Mouse (Mus musculus): ENCODE measurements around the gene Vps33a. TPM values are rescaled to one million over a fixed set of nuclear protein-coding genes. Genes with fewer than 3 reads are reported as not detected.
A peak's percentile ranks its signal among the peaks of the same experiment; 100 is the strongest.

The Vps33a gene
- total and polyA plus RNA-seq, 3 experiments, result 11.5 to 37.9 (median 28.1) TPM

DNA sequence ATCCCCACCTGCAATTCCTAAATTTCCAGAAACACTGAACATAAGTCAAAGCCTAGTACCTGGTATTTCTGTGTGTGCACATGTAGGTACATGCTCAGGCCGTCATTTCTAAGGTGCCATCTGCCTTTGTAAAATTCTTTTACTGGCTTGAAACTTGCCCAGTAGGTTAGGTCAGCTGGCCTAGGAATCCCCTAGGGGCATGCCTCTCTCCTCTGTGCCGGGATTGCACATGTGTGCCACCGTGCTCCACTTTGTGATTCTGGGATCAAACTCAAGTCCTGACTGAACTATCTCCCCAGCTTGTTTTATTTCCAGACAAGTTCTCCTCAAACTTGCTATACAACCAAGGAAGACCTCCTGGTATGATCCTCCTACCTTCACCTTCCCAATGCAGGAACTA, 3.9 kb upstream of the Vps33a start:
- H3K4me1 ChIP-seq (ENCODE audit: insufficient read depth, low read depth, low read length), result peaks cover 16% of the 10 kb centered on the region
- TF ChIP-seq GATA1 (IDR thresholded peaks at IDR 0.05; ENCODE audit: borderline replicate concordance, low read length), result no peak
- no peak for TF ChIP-seq POLR2AphosphoS5 (IDR thresholded peaks at IDR 0.05; ENCODE audit: insufficient replicate concordance, low read depth, low read length)
- no peak for TF ChIP-seq TAL1 (conservative IDR thresholded peaks at IDR 0.05; ENCODE audit: low read depth, low read length)
- TF ChIP-seq CTCF (IDR thresholded peaks at IDR 0.05; ENCODE audit: low read depth, low read length), result no peak
- no peak for TF ChIP-seq GATA2 (IDR thresholded peaks at IDR 0.05; ENCODE audit: borderline replicate concordance, low read depth, low read length)
- no peak for DNase-seq (ENCODE audit: low spot score)
- no peak overlapping the region for H3K4me3 ChIP-seq (ENCODE audit: low read depth, low read length)
- no peaks in the 10 kb centered on the region for H3K27me3 ChIP-seq (ENCODE audit: insufficient read depth, low read length)
- no peaks in the 10 kb centered on the region for H3K9me3 ChIP-seq (replicated peaks)
- H3K36me3 ChIP-seq (replicated peaks), result peaks cover 54% of the 10 kb centered on the region
- ATAC-seq (ENCODE audit: extremely low read depth, insufficient number of reproducible peaks, low FRiP score, poor library complexity, severe bottlenecking), result no peak

DNA sequence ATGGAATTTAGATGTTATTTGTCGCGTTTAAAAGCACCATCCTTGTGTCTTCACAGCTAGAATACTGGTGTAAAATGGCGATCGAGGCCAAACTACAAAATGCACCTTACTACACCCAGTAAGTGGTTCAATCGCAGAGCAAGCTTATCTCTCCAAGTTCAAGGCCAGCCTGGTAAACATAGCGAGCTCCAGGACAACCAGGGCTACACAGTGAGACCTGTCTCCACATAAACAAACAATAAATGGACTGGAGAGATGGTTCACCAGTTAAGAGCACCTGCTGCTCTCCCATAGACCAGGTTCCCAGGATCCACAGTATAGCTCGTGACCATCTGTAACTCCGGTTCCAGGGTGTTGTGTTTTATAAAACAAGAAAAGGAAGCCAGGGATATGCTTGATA, 524 bp upstream of the Vps33a start:
- no peak for ATAC-seq (ENCODE audit: extremely low read depth, insufficient number of reproducible peaks, low FRiP score, poor library complexity, severe bottlenecking)
- Histone ChIP-seq H3K36me3 (replicated peaks) (peaks cover 52% of the 10 kb centered on the region), H3K4me3 (ENCODE audit: low read depth, low read length) (peak overlapping the region; percentile 78; the same call in 1 of the 2 replicates), H3K27me3 (ENCODE audit: insufficient read depth, low read length) (no peaks in the 10 kb centered on the region), H3K9me3 (replicated peaks) (no peaks in the 10 kb centered on the region), H3K4me1 (ENCODE audit: insufficient read depth, low read depth, low read length) (peaks cover 22% of the 10 kb centered on the region)
- no peak for DNase-seq (ENCODE audit: low spot score)
- TF ChIP-seq CTCF (IDR thresholded peaks at IDR 0.05; ENCODE audit: low read depth, low read length) (no peak), POLR2AphosphoS5 (IDR thresholded peaks at IDR 0.05; ENCODE audit: insufficient replicate concordance, low read depth, low read length) (no peak), TAL1 (conservative IDR thresholded peaks at IDR 0.05; ENCODE audit: low read depth, low read length) (no peak), GATA1 (IDR thresholded peaks at IDR 0.05; ENCODE audit: borderline replicate concordance, low read length) (no peak), GATA2 (IDR thresholded peaks at IDR 0.05; ENCODE audit: borderline replicate concordance, low read depth, low read length) (no peak)

DNA sequence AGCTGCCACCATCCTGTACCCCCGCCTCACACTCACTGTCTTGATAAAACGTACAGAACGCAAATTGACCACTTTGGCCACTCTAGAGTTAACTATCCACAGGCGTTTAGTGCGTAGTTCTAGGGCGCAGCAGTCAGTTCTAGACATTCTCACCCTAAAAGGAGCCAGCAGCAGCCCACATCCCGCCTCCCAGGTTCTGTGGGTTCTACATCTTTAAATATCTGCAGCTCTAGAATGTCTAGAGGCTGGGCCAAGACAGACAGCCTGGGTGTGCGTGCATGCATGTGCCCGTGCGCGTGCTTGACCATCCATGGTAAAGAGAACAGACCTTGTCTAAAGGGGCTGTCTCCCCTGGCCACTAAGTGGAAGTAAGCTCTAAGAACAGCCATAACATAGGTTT, 11.7 kb downstream of the Vps33a start:
- Histone ChIP-seq H3K4me1 (ENCODE audit: insufficient read depth, low read depth, low read length) (no peaks in the 10 kb centered on the region), H3K4me3 (ENCODE audit: low read depth, low read length) (no peak overlapping the region), H3K36me3 (replicated peaks) (peaks cover 96% of the 10 kb centered on the region), H3K9me3 (replicated peaks) (no peaks in the 10 kb centered on the region), H3K27me3 (ENCODE audit: insufficient read depth, low read length) (no peaks in the 10 kb centered on the region)
- TF ChIP-seq POLR2AphosphoS5 (IDR thresholded peaks at IDR 0.05; ENCODE audit: insufficient replicate concordance, low read depth, low read length) (no peak), GATA1 (IDR thresholded peaks at IDR 0.05; ENCODE audit: borderline replicate concordance, low read length) (no peak), TAL1 (conservative IDR thresholded peaks at IDR 0.05; ENCODE audit: low read depth, low read length) (no peak), GATA2 (IDR thresholded peaks at IDR 0.05; ENCODE audit: borderline replicate concordance, low read depth, low read length) (no peak), CTCF (IDR thresholded peaks at IDR 0.05; ENCODE audit: low read depth, low read length) (no peak)
- no peak for DNase-seq (ENCODE audit: low spot score)
- no peak for ATAC-seq (ENCODE audit: extremely low read depth, insufficient number of reproducible peaks, low FRiP score, poor library complexity, severe bottlenecking)

DNA sequence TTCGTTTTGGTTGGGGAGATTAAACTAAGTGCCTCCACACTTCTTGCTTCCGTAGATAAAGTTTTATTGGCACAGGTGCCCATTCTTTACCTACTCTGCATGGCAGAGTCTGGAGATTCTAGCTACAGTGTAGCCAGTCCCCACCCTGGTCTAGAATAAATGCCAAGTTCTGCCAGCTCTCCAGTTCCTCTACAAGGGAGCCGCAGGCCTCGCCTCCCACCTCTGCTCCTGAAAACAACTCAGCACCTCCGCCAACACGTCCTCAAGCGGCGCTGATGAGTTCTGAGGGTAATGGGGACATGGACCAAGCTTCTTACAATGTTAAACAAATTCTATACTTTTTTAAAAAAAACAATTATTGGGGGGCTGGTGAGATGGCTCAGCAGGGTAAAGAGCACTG, 13.2 kb downstream of the Vps33a start:
- TF ChIP-seq POLR2AphosphoS5 (IDR thresholded peaks at IDR 0.05; ENCODE audit: insufficient replicate concordance, low read depth, low read length) (no peak), GATA2 (IDR thresholded peaks at IDR 0.05; ENCODE audit: borderline replicate concordance, low read depth, low read length) (no peak), CTCF (IDR thresholded peaks at IDR 0.05; ENCODE audit: low read depth, low read length) (no peak), GATA1 (IDR thresholded peaks at IDR 0.05; ENCODE audit: borderline replicate concordance, low read length) (no peak), TAL1 (conservative IDR thresholded peaks at IDR 0.05; ENCODE audit: low read depth, low read length) (no peak)
- Histone ChIP-seq H3K36me3 (replicated peaks) (peaks cover 93% of the 10 kb centered on the region), H3K27me3 (ENCODE audit: insufficient read depth, low read length) (no peaks in the 10 kb centered on the region), H3K4me3 (ENCODE audit: low read depth, low read length) (no peak overlapping the region), H3K9me3 (replicated peaks) (no peaks in the 10 kb centered on the region), H3K4me1 (ENCODE audit: insufficient read depth, low read depth, low read length) (no peaks in the 10 kb centered on the region)
- ATAC-seq (ENCODE audit: extremely low read depth, insufficient number of reproducible peaks, low FRiP score, poor library complexity, severe bottlenecking) (no peak), DNase-seq (ENCODE audit: low spot score) (no peak)

DNA sequence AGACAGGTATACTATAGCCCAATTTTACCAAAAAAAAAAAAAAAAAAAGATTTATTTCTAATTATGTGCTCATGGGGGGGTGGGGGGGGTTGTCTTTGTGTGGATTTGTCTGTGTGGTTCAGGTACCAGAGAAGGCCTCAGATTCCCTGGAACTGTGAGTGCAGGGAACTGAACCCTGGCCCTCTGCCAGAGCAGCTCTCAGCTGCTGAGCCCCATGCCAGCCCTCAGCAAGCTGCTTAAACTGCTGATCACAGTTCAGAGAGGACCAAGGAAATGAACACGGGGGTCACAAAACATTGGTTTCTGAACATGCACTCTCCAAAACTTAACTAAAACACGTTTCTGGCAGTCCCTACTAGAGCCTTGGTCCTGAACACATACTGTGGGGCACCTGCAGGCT, 16.4 kb downstream of the Vps33a start:
- Histone ChIP-seq H3K9me3 (replicated peaks) (no peaks in the 10 kb centered on the region), H3K4me3 (ENCODE audit: low read depth, low read length) (no peak overlapping the region), H3K4me1 (ENCODE audit: insufficient read depth, low read depth, low read length) (no peaks in the 10 kb centered on the region), H3K27me3 (ENCODE audit: insufficient read depth, low read length) (no peaks in the 10 kb centered on the region), H3K36me3 (replicated peaks) (peaks cover 69% of the 10 kb centered on the region)
- TF ChIP-seq CTCF (IDR thresholded peaks at IDR 0.05; ENCODE audit: low read depth, low read length), result no peak
- TF ChIP-seq GATA2 (IDR thresholded peaks at IDR 0.05; ENCODE audit: borderline replicate concordance, low read depth, low read length), result no peak
- TF ChIP-seq TAL1 (conservative IDR thresholded peaks at IDR 0.05; ENCODE audit: low read depth, low read length), result no peak
- no peak for TF ChIP-seq GATA1 (IDR thresholded peaks at IDR 0.05; ENCODE audit: borderline replicate concordance, low read length)
- no peak for TF ChIP-seq POLR2AphosphoS5 (IDR thresholded peaks at IDR 0.05; ENCODE audit: insufficient replicate concordance, low read depth, low read length)
- ATAC-seq (ENCODE audit: extremely low read depth, insufficient number of reproducible peaks, low FRiP score, poor library complexity, severe bottlenecking) (no peak), DNase-seq (ENCODE audit: low spot score) (no peak)

DNA sequence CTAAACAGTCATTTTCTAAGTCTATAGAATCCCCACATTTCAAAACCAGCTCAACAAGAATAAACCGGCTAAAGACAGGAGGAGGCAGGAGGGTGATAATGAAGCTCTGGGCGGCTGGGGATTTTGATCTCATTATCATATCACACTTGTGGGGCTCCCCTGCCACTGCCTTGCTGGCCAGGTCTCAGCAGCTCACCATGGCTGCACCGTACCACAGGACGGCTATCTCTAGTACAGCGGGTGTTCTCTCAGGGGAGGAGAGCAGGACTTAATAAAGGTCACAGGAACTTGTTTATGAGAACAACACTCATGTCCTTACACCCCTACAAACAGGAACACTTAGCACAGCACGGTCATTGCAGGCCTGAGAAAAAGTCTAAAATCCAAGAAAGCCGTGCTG, 17.1 kb downstream of the Vps33a start:
- no peak for DNase-seq (ENCODE audit: low spot score)
- ATAC-seq (ENCODE audit: extremely low read depth, insufficient number of reproducible peaks, low FRiP score, poor library complexity, severe bottlenecking), result no peak
- Histone ChIP-seq H3K9me3 (replicated peaks) (no peaks in the 10 kb centered on the region), H3K36me3 (replicated peaks) (peaks cover 61% of the 10 kb centered on the region), H3K27me3 (ENCODE audit: insufficient read depth, low read length) (no peaks in the 10 kb centered on the region), H3K4me3 (ENCODE audit: low read depth, low read length) (no peak overlapping the region), H3K4me1 (ENCODE audit: insufficient read depth, low read depth, low read length) (no peaks in the 10 kb centered on the region)
- no peak for TF ChIP-seq GATA2 (IDR thresholded peaks at IDR 0.05; ENCODE audit: borderline replicate concordance, low read depth, low read length)
- TF ChIP-seq GATA1 (IDR thresholded peaks at IDR 0.05; ENCODE audit: borderline replicate concordance, low read length), result no peak
- no peak for TF ChIP-seq POLR2AphosphoS5 (IDR thresholded peaks at IDR 0.05; ENCODE audit: insufficient replicate concordance, low read depth, low read length)
- no peak for TF ChIP-seq TAL1 (conservative IDR thresholded peaks at IDR 0.05; ENCODE audit: low read depth, low read length)
- no peak for TF ChIP-seq CTCF (IDR thresholded peaks at IDR 0.05; ENCODE audit: low read depth, low read length)
